Mouse (Mus musculus): ENCODE results near the gene Kctd21. TPM values are rescaled to one million over a fixed set of nuclear protein-coding genes. Genes with fewer than 3 reads are reported as not detected.

The Kctd21 gene
- total and polyA plus RNA-seq, 3 experiments = 0.23 to 1.2 TPM; not detected in 1

DNA sequence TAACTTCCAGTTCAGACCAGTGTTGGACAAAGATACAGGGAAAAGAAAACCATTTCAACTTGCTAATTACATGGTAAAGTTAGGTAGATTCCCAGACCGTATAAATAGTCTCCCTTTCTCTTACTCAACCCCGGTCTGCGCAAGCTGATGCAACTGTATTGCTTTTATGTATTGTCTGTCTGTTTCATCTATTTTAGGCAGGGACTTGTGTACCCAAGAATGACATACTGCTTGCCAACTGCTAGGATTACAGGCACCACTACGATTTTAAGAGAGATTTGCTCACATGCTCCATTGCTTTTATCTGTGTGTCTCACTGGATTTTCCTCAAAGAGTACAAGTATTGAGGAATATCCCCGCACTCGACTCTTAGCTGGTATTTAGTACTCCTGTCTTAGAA is 66.8 kb downstream of the Kctd21 start:
- H3K79me2 ChIP-seq (ENCODE audit: control insufficient read depth, insufficient read depth, low read length, poor library complexity) = peaks cover 33% of the 10 kb centered on the region
- no peak for DNase-seq (ENCODE audit: low read depth, low spot score)
- peaks cover 1 to 2% of the 10 kb centered on the region in 2 experiments; a peak in 1 of 4 replicates for H3K36me3 ChIP-seq (ENCODE audit: control insufficient read depth in 1 of 2, insufficient read depth in 2 of 2, low read length in 2 of 2)
- H3K4me1 ChIP-seq (ENCODE audit: control insufficient read depth in 1 of 2, insufficient read depth in 2 of 2, low read length in 2 of 2) = peaks cover 0 to 11% of the 10 kb centered on the region in 2 experiments; a peak in 2 of 4 replicates
- H3K27ac ChIP-seq (ENCODE audit: control insufficient read depth, low read depth, low read length) = no peak overlapping the region
- H3K9me3 ChIP-seq (replicated peaks; ENCODE audit: insufficient read depth, low read length) = no peaks in the 10 kb centered on the region
- no peak overlapping the region for H3K4me3 ChIP-seq (ENCODE audit: control insufficient read depth in 1 of 2, insufficient read depth in 1 of 2, low read depth in 2 of 2, low read length in 2 of 2)
- TF ChIP-seq MAX (IDR thresholded peaks at IDR 0.05; ENCODE audit: low read length) (no peak), MAFK (IDR thresholded peaks at IDR 0.05; ENCODE audit: borderline replicate concordance, low read depth, low read length) (no peak), HCFC1 (IDR thresholded peaks at IDR 0.05; ENCODE audit: low read depth, low read length) (no peak)
- H3K27me3 ChIP-seq (ENCODE audit: control insufficient read depth in 1 of 2, insufficient read depth in 2 of 2, low read length in 2 of 2) = no peaks in the 10 kb centered on the region
- no peak overlapping the region for H3K9ac ChIP-seq (ENCODE audit: control insufficient read depth, low read depth, low read length, poor library complexity, severe bottlenecking)

Other genes starting within 250 kb of the Kctd21 start
- gene Usp35, start 307 bp upstream of the Kctd21 start, total RNA-seq (2012; rRNA removed) = 0.49 and 0.58 TPM in 2 replicates
- 1 to 10 TPM in 1 of 2 experiments, not detected in 1; 2.2 TPM for gene Usp35, start 307 bp upstream of the Kctd21 start, polyA plus RNA-seq (2012; ENCODE audit: insufficient read depth in 1 of 2, insufficient read length in 2 of 2, low read depth in 1 of 2, low replicate concordance in 2 of 2, missing spikeins in 1 of 2)
- gene Alg8, start 39.3 kb downstream of the Kctd21 start, total RNA-seq (2012; rRNA removed) = 8.9 and 9.1 TPM in 2 replicates
- 10 to 100 TPM in 1 of 2 experiments, not detected in 1; 29.0 TPM for gene Alg8, start 39.3 kb downstream of the Kctd21 start, polyA plus RNA-seq (2012; ENCODE audit: insufficient read depth in 1 of 2, insufficient read length in 2 of 2, low read depth in 1 of 2, low replicate concordance in 2 of 2, missing spikeins in 1 of 2)
- 250 and 280 TPM in 2 replicates for gene Ndufc2, start 67.7 kb downstream of the Kctd21 start, total RNA-seq (2012; rRNA removed)
- 100 to 1,000 TPM in 1 of 2 experiments, not detected in 1; 242 TPM for gene Ndufc2, start 67.7 kb downstream of the Kctd21 start, polyA plus RNA-seq (2012; ENCODE audit: insufficient read depth in 1 of 2, insufficient read length in 2 of 2, low read depth in 1 of 2, low replicate concordance in 2 of 2, missing spikeins in 1 of 2)
- gene Thrsp, start 85.4 kb downstream of the Kctd21 start, total RNA-seq (2012; rRNA removed) = not detected in 2 replicates
- under 1 TPM in 1 of 2 experiments, not detected in 1; 0.06 TPM for gene Thrsp, start 85.4 kb downstream of the Kctd21 start, polyA plus RNA-seq (2012; ENCODE audit: insufficient read depth in 1 of 2, insufficient read length in 2 of 2, low read depth in 1 of 2, low replicate concordance in 2 of 2, missing spikeins in 1 of 2)
- 0.56 and 0.58 TPM in 2 replicates for gene Kctd14, start 119.0 kb downstream of the Kctd21 start, total RNA-seq (2012; rRNA removed)
- under 1 TPM in 1 of 2 experiments, not detected in 1; 0.77 TPM for gene Kctd14, start 119.0 kb downstream of the Kctd21 start, polyA plus RNA-seq (2012; ENCODE audit: insufficient read depth in 1 of 2, insufficient read length in 2 of 2, low read depth in 1 of 2, low replicate concordance in 2 of 2, missing spikeins in 1 of 2)
- gene Ints4, start 148.6 kb downstream of the Kctd21 start, total RNA-seq (2012; rRNA removed) = 52.9 and 53.7 TPM in 2 replicates
- gene Ints4, start 148.6 kb downstream of the Kctd21 start, polyA plus RNA-seq (2012; ENCODE audit: insufficient read depth in 1 of 2, insufficient read length in 2 of 2, low read depth in 1 of 2, low replicate concordance in 2 of 2, missing spikeins in 1 of 2) = 10 to 100 TPM in 1 of 2 experiments, not detected in 1; 73.9 TPM
- 12.4 and 20.2 TPM in 2 replicates for gene Aamdc, start 247.2 kb downstream of the Kctd21 start, total RNA-seq (2012; rRNA removed)
- gene Aamdc, start 247.2 kb downstream of the Kctd21 start, polyA plus RNA-seq (2012; ENCODE audit: insufficient read depth in 1 of 2, insufficient read length in 2 of 2, low read depth in 1 of 2, low replicate concordance in 2 of 2, missing spikeins in 1 of 2) = 10 to 100 TPM in 1 of 2 experiments, not detected in 1; 16.6 TPM
- 11.4 and 12.7 TPM in 2 replicates for gene Rsf1, start 247.6 kb downstream of the Kctd21 start, total RNA-seq (2012; rRNA removed)
- gene Rsf1, start 247.6 kb downstream of the Kctd21 start, polyA plus RNA-seq (2012; ENCODE audit: insufficient read depth in 1 of 2, insufficient read length in 2 of 2, low read depth in 1 of 2, low replicate concordance in 2 of 2, missing spikeins in 1 of 2) = 10 to 100 TPM in 1 of 2 experiments, not detected in 1; 17.4 TPM